Mouse (Mus musculus) frontal cortex, adult (tissue): Measurements from ENCODE around the gene Tnrc6c.

Experiments
- ATAC-seq: cut with Nextera tagmentation; 2 replicates; pipeline ENCODE4 v1.9.2; 2017; ENCODE audit warnings: mild to moderate bottlenecking, moderate library complexity, mixed read lengths; ENCODE audit not compliant: low TSS enrichment

Gene Tnrc6c

GRCm38 (mm10) chr11:117653491-117654351 is at the start of gene Tnrc6c:
Gene Tnrc6c, plus strand, starts transcription at chr11:117654289.
- peak; percentile 81 for ATAC-seq

DNA sequence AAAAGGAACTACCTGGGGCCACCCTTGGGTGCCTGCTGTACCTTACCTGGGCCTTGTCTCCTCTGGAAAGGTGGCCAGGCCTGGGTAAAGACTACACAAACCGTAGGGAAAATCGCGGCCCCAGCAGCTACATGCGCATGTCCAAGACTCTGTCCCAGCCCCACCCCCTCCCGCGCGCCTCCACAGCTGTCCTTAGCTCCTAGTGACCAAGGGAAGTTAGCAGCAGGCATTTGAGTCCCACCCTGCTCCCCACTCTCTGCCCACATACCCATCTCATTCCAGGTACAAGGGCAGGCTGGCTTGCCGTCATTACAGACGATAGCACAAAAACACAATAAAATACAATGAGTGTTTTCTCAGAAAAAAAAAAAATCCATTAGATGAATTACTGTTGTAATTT is 48.0 kb upstream of the Tnrc6c start:
- no peak for ATAC-seq

DNA sequence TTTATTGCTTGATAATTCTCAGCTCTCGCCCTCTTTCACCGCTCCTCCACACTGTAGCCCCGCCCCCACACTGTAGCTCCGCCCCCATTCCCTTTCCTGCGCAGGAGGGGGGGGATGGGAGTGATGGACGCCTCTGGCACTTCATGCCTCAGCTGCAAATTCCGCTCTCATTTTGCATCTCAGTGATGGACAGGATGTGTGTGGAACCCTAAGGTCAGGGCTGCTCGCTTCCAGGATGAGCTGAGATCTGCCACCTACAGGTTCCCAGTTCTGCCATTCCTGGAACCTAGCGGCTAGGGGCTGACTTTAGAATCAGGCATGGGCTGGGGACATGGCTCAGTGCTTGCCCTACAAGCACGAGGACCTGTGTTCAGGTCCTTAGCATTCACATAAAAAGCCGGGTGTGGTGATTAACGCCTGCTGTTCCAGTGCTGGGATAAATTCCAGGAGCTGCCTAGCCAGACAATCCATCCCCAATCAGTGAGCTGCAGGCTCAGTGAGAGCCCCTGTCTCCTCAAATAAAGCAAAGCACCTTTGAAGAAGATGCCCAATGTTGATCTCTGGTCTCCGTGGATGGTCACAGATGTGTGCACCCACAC is 47.4 kb upstream of the Tnrc6c start:
- ATAC-seq: no peak

DNA sequence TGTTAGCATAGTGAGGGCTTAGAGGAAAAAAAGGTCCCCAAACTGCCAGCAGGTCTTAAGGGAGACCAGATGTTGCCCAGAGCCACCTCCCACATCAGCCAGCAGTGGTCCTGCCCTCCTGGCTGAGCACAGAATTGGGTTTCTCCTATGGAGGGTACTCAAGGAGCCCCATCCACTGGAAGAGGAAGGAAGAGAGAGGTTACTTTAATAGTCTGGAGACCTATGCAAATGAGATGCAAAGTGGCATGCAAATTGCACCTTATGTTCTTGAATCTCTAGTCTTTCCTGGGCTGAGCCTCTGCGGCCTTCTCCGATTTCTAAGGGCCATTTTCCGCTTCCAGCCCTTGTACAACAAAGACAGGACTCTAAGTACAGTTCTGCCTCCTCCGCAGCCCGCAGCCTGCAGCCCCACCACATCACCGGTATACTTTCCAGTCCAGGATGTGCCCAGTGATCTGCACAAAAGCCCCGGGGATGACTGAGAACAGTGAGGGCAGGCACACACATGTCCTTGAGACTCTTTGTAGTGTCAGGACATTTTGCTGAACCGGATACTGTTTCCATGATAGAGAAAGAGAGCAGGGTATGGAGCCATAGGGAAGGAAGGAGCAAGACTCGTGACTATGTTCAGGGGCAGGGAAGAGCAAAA is 45.8 kb upstream of the Tnrc6c start:
- no peak for ATAC-seq

DNA sequence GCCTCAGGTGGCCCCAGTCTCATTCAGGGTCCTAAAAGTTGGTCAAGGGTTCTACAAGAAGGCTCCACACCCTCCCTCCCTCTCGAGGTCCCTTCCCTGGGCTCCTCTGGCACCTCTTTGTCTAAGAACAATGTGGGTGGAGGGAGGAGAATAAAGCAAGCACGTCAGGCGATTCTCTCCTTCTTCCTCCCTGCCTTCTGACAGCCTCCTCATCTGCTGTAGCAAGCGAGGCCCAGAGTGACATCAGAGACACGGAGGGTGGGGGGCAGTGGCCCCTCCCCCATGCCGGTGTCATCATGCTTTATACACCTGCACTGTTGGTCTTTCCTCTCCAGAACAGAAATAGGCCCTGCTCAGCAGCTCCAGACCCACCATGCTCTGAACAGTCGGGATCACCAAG is 45.1 kb upstream of the Tnrc6c start:
- ATAC-seq: no peak

DNA sequence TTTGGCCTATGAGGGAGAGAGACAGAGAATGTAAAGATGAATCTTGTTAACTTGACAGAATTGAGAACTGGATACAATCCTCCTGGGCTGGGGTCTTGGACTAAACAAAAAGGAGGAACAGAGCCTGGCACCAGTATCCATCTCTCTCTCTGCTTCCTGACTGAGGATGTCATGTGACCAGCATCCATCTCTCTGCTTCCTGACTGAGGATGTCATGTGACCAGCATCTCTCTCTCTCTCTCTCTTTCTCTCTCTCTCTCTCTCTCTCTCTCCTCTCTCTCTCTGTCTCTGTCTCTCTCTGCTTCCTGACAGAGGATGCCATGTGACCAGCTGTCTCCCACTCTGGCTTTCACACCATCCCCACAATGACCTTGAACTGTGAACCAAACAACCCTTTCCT is 43.5 kb upstream of the Tnrc6c start:
- no peak for ATAC-seq

GRCm38 (mm10) chr11:117611068-117611467 is 43.0 kb upstream of the Tnrc6c start:
- peak; percentile 87 for ATAC-seq

DNA sequence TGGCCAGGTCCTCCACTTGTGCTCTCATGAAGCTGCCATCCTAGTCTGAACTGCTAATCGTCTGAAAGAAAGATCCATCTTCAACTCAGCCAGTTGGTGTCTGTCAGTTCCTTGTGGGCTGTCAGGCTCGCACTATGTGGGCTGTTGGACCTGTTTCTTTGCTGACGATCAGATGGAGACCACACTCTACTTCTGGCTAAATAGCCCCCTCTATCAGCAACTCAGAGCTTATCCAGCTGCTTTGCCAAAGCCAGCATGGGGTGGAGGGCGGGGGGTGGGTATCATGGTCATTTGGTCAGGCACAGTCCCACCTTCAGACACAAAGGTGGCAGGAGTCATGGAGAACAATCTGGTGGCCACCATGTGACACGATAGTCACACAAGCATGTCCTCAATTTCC is 42.2 kb upstream of the Tnrc6c start:
- ATAC-seq: no peak

DNA sequence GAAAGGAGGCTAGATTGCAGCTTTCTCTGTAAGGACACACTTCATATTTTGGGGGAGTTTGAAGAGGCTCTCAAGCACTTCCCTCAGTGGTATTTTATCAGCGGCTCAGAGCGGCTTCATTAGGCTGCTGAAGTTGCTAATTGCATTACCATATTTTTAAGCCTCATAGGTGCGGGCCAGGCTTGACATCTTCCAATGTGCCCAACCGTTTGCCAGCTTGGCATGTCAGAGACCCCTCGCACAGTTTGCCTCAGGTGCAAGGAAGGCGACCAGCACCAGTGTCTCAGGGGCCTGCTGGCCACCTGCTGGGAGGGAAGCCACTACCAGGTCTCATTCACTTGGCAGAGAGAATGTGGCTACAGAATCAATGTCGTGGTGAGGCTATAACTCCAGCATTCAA is 41.2 kb upstream of the Tnrc6c start:
- ATAC-seq: no peak

DNA sequence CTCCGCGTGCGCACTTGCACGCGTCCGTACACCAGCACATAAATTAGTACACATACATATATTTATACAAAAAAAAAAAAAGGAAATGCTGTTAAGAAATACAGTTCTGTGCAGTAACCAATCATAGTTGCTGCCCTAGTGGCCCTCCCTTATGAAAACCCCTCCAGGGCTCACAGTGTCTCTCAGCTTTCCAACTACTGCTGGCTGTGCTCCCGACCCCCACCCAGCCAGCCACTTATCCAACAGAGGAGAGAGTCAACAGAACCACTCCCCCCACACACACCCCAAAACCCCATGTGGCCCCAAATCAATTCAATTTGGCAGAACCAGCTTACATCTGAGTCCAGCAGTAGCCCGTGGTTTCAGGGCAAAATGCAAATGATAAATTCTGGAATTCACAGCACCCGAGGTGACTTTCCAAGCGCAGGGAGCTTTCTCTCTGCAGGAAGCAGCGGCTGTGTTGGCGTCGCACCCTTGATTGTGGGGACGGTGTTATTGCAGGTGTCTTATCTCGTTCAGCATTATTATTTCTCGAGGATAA is 36.7 kb upstream of the Tnrc6c start:
- ATAC-seq: no peak

DNA sequence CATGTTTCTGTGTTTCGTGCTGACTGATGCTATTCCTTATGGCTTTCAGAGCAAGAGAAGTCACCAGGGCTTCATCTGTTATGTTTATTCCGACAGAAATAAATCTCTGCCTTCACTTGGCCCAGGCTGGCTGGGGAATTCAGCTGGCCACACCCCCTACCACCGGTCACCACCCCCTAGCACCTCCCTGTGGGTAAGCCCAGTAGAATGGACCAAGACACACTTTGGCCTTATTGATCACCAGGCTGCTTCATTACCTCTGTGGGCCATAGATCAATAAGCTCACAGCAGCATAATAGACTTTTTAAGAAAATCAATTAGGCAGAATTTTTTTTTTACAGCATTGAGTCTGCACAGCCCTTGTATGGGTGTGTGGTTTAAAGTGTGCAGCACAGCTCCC is 35.9 kb upstream of the Tnrc6c start:
- ATAC-seq: no peak; the same call in 1 of the 2 replicates

GRCm38 (mm10) chr11:117618774-117619173 is 35.3 kb upstream of the Tnrc6c start:
- no peak for ATAC-seq

- ATAC-seq: no peak
These were observed 34.5 kb upstream of the Tnrc6c start for GRCm38 (mm10) chr11:117619581-117619980.

DNA sequence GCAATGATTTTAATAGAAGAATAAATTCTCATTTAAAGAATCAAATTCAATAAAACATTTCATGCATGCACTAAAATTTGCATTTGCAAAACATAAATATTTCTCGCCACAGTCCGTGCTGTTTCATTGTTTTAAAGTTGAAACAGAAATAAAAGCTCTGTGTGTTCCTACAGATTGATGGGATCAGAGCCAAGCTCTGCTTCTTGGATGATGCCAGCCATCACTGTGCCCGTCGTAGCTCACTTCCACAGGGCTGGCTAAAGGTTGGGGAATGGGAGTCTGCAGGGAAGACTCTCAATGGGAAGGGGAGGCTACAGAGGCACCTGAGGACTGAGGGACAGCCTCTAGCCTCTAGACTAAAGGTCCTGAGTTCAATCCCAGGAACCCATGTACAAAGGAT is 28.9 kb upstream of the Tnrc6c start:
- ATAC-seq: no peak

DNA sequence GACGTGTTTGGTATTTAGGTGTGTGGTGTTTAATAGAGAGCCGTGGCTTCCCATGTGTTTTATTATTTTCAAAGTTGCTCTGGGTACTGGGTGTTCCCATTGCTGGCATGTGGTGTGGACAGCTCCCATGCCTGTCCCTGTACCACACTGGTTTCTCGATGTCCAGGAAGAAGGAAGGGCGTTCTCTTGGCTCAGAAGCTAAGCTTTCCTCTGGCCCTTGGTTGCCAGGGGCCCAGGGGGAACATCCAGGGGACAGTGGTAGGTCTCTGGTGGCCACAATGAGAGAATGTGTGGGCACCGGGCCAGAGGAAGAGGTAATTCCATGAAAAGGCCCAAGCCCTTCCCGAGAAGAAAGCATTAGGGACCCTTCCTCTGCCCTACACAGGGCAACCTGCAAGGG is 27.5 kb upstream of the Tnrc6c start:
- ATAC-seq: no peak

- peak; percentile 46; the same call in 1 of the 2 replicates for ATAC-seq
These were observed 27.0 kb upstream of the Tnrc6c start for GRCm38 (mm10) chr11:117627060-117627562.

DNA sequence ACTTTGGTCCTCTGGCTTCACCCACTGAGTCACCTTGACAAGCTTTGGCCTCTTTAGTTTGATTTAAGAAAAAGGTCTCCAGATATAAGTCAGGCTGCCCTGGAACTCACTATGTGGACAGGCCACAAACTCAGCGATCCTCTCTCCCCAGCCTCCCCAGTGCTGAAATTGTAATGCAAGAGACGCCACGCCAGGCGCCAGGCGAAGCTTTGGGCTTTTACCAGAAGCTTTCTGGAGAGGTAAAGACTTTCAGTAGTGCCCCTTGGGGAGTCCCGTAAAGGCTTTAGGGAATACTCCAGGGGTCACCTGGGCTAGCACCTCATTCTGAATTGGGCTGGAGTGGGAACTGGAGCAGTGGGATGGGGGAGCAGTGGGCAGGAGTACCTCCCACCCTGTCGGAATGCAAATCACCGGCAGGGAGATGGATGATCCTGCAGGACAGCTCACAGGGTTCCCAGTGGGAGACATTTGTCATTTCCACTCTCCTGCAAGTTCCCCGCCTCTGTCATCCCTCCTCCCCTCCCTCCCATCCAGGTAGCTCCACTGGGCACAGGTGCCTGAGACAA is 26.3 kb upstream of the Tnrc6c start:
- ATAC-seq: peak; percentile 56

DNA sequence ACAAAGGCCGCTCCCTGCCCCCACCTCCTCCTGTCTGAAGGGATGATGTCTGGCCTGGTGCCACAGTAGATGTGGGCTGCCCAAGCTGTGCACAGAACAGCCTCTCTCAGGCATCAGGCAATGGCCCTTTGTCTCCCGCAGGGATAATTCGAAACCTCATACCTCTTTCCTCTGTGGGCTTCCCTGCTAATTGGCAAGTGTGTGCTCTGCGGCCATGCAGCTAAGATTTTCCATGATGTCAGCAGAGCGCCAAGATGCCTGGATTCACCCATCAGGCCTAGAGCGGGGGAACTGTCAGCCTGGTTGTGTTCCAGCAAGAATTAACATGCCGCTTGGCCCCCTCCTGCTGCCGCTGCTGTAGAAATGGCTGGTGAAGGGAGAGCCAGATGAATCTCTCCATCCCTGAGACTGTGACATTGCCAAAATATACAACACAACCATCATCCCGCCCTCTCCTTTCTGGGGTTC is 25.7 kb upstream of the Tnrc6c start:
- ATAC-seq: peak; percentile 71

GRCm38 (mm10) chr11:117629865-117630264 is 24.2 kb upstream of the Tnrc6c start:
- no peak for ATAC-seq

DNA sequence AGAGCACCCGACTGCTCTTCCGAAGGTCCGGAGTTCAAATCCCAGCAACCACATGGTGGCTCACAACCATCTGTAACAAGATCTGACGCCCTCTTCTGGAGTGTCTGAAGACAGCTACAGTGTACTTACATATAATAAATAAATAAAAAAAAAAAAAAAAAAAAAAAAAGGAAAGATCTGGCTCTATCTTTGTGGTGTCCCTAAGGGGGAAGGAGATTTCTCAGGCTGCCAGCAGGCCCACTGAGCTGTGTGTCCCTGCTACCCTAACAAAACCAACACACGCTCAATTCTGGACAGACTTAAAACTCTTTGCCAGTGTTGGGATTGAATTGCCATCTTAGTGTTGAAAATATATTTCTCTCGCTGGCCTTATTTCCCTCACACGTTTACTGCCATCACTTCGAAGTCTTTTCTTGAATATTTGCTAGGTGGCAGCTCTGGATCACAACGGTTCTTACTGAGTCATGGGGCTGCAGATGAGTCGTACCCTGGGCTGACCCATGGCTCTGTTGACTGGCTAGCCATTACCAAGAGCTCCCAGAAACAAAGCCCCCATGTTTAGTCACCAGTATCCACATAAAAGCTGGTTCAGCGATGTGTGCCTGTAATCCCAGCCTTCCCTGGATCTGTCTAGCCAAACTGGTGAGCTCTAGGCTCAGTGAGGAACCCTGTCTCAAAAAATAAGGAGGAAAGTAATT is 23.1 kb upstream of the Tnrc6c start:
- ATAC-seq: no peak

DNA sequence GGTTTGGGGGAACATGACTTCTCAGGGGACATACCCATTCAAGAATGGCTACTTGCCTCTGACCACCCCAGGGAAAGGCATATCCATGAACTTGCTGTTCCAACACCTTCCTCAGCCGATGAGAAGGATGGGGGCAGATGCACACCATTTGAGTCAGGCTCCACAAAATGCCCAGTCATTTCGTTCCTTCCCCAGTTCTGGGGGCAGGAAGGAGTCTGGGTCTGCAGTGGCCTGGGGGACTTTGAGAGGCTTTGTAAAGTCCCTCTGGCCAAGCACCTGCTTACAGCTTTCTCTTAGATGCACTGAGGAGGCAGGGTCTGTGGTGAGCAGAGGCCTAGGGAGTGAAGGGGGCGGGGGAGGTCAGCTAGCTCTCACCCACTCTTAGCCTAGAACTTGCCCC is 20.8 kb upstream of the Tnrc6c start:
- ATAC-seq: no peak
